Mouse (Mus musculus) gonadal fat pad, adult 2 months (tissue): ENCODE measurements around the gene Unk. TPM values are rescaled to one million over a fixed set of nuclear protein-coding genes. Genes with fewer than 3 reads are reported as not detected.
A peak's percentile ranks its signal among the peaks of the same experiment; 100 is the strongest.
"Not testable (repeated sequence)": the region's sequence is repeated elsewhere in the genome, so short reads cannot be mapped to it uniquely, and the experiment has no call there.

Experiments
- DNase-seq: peaks from one replicate; pipeline ENCODE4 v3.0.0-alpha.2; 2012; ENCODE audit warnings: low read depth
- polyA plus RNA-seq: library from polyadenylated mRNA; depleted of rRNA; stranded (reverse); fragments of >200 nt; gene quantifications from 2 replicates; pipeline ENCODE4 v1.2.3, GENCODE M21; 2012

The Unk gene
- polyA plus RNA-seq, 1 experiment: 35.0 TPM

DNA sequence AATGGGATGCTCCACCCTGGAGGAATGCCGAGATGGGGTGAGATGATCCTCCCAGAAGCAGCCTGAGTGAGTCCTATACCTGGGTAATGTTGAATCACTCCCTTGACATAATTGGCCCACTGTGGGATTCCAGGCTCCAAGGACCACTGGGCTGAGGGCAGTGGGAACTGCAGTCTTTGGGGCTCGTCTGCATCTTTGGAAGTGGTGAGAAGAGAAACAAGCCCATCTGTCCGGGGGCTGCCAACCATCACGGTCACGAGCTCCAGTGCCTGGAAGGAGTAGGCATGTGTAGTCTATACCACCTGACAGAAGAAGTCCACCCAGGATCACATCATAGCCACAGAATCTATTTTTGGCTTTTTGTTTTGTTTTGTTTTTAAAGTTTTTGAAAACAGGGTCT is 19.2 kb upstream of the Unk start:
- DNase-seq: no peak

DNA sequence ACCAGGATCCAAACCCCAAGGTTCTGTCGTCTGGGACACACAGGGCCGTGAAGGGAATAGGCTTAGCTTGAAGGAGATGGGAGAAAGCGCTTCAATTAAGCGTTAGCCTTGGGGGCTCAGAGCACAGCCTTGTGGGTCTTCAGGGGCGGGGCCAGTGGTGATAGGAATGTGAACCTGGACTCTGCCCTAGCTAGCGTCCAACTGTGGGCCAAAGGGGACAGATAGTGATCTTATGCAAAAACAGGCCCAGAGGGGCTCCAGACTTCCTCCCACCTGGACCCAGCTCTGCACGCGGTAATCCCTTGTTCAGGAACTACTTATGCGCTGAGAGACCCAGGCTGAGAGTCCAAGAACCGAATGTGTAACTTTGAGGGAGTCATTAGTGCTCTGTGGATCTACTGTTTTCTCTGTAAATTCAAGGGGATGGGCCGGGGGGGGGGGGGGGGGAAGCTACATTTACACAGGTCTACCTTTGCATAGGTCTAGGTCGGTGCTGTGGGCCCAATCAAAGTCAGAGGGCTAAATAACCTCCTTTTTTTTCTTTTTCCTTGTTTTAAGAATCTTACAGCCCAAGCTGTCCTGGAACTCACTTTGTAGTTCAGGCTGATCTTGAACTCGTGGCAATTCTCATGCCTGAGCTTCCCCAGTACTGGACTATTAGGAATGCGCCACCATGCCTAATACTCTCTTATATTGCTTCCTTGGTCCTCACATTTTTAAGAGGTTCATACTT is 18.4 kb upstream of the Unk start:
- no peak for DNase-seq

GRCm38 (mm10) chr11:116012262-116012947 is 17.7 kb upstream of the Unk start, which contains the start of gene Galk1:
Gene Galk1, minus strand, starts transcription at chr11:116012719.
- no peak for DNase-seq

DNA sequence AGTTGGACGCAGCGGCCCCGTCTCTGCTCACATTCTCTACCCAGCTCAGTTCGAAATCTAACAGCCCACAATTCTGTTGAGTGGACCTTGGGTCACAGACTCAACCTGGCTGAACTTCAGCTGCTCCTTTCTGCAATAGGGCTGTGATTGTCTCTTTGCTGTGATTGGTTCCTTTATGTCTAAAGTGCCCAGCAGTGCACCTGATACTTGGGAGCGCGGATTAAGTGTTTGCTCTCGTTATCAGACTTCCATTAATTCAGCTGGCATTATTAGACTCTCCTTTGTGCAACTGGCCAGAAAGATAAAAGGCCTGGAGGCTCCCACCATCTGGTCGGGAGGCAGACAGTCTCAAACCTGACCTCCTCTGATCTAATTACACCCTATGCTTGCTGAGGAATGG is 15.3 kb upstream of the Unk start:
- no peak for DNase-seq

DNA sequence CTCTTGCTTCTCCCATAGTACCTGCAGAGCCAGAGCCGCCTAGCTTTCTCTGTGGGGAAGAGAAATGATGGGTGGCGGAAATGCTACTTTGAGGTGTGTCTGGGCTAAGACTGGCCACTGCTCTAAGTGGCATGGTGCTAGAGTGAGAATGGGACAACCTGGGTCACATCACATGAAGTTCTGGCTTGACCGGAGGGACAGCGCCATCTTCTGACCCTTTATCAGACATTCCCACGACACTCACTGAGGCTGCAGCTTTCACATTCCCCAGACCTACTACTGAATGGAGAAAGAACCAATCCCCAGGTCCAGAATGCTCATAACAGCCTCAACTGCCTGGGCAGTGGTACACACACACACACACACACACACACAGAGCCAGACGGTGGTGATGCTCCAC is 12.0 kb upstream of the Unk start:
- DNase-seq: no peak

- not testable (repeated sequence) for DNase-seq
Observed at GRCm38 (mm10) chr11:116018867-116019266, 11.3 kb upstream of the Unk start.

- no peak for DNase-seq
Observed at GRCm38 (mm10) chr11:116019360-116019791, 10.7 kb upstream of the Unk start.

DNA sequence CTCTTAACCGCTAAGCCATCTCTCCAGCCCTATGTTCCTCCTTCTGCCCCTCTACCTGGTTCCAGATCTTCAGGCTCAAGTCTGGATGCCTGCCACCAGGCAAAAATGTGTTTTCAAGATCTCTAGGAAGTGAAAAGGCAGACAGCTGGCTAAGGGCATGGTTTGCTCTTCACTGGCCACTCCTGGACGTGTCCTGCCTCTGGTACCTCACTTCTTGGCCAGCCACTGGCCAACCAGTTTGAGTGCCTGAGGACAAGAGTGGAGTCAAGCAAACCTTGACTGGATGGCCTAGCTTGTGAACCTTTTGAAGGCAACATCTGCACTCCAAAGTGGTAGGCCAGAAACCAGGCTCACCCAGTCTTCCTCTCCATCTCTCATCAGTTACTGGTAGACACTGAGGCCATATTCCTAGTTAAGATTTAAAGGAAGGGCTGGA is 10.1 kb upstream of the Unk start:
- no peak for DNase-seq

DNA sequence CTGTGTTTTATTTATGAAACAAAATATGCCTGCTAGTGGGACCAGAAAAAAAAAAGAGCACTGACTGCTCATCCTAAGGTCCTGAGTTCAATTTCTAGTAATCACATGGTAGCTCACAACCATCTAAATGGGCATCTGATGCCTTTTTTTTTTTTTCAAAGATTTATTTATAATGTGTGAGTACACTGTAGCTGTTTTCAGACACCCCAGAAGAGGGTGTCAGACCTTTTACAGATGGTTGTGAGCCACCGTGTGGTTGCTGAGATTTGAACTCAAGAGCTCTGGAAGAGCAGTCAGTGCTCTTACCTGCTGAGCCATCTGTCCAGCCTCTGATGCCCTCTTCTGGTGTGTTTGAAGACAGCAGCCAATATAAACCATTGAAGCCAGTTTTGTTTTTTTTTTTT is 9.6 kb upstream of the Unk start:
- no peak for DNase-seq

- no peak for DNase-seq
Observed at GRCm38 (mm10) chr11:116021328-116022220, 8.5 kb upstream of the Unk start.

DNA sequence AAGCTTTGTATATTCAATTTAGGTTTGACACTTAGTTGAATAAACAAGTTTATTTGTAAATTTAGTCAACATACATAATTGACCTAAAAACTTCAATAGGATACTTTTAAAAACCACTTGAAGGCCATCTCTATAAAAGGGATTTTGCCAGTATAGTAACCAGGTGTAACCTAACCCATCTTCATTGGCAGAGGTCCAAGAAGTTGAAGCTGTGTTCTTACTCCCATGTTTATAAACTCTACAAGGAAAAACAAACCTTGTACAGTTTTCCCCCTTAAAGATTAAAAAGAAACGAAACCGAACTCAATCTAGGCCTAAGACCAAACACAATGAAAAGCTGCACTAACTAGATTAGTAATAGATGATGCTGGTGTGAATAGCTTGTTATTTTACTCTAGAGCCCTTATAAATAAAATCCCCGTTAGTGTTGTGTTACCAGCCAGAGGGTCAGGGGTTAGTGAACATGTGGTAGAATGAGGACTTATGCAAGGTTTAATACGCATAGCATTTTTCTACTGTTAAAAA is 7.8 kb upstream of the Unk start:
- DNase-seq: no peak

DNA sequence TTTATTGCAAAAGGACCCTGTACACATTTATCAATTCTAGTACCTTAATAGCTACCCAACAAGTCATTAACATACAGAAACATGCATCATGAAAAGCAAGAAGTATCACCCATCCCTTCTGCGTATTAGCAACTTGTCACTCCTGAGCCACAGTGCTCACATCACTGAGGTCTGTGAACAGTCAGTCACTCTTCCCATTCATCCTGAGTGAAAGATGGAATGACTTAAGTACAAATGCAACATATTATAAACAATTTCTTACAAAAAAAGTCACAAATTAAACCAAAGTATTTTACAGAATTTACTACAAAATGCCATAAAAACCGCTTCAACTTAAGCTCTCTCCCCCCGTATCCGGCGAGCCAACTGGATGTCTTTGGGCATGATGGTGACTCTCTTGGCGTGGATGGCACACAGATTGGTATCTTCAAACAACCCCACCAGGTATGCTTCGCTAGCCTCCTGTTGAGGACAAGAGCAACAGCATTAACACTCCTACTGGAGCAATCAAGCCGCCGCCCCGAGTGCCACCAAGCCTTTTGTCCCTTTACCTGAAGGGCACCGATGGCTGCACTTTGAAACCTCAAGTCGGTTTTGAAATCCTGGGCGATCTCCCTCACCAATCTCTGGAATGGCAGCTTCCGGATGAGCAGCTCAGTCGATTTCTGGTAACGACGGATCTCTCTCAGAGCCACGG is 6.9 kb upstream of the Unk start:
- not testable (repeated sequence) for DNase-seq

DNA sequence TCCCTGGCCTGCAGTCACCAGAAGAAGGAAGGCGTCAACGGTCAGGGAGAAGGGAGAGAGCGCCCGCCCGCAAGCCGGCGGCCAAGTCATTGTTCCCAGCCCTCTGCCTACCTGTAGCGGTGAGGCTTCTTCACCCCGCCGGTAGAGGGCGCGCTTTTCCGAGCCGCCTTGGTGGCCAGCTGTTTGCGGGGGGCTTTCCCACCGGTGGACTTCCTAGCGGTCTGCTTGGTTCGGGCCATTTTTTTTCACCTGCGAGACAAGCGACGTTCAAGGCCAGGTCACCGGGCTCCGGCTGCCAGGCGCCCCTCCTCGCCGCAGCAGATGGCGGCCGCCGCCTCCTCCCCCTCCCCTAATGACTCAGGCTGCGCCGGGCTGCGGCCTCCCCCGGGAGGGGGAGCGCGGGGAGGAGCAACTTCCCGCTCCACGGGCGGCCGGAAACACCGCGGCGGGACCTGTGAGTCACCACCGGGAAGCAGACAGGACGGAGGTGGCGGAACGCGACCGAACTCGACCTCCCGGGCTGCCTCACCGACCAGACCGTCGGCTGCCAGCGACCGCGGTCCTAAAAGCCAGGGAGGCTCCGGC is 6.3 kb upstream of the Unk start:
- no peak for DNase-seq

DNA sequence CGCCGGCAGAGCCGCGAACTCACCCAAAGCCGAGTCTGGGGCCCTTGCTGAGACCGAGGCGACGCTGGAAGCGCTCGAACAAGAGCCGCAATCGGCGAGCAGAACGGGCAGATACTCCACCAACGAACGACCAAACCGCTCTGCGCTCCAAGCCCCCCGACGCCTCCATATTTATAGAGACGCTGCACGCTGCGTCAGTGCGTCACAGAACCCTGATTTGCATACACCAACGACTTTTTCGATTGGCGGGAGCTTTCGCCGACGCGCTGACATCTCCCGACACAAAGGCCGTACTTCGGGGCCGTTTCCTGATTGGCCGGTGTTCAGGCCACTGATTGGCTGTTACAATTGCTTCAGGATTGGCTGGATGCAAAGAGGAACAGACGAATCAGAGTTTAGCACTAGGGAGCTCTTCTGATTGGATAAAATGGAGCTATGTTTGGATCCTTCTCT is 5.7 kb upstream of the Unk start:
- peak; percentile 95 for DNase-seq

- no peak for DNase-seq
Observed at GRCm38 (mm10) chr11:116025056-116025845, 4.9 kb upstream of the Unk start.

DNA sequence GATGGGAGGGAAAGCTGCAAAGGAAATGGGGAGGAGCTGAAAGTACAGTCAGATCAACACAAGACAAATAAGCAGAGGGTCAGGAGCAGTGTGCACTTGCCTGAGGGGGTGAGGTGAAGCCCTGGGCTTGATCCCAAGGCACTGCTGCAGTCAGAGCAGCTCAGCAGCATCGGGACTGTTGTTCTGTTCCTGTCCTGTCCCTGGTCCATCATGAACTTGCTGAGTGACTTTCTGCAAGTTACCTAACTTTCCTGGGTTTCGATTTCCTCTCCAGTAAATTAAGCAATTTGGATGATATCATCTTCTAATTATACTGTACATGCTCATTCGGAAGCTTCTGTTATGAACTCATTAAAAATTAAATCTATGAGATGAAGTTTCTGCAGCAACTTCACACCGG is 2.4 kb upstream of the Unk start, which contains the start of gene H3f3b:
TSS of gene H3f3b (minus strand) at position 207 of the 400 bp plus-strand sequence.
- DNase-seq: no peak

GRCm38 (mm10) chr11:116028177-116028865 is 1.8 kb upstream of the Unk start:
- DNase-seq: no peak

- no peak for DNase-seq
Observed at GRCm38 (mm10) chr11:116029086-116029865, 846 bp upstream of the Unk start.
